Mouse (Mus musculus) cortical plate, adult 2 months (tissue): ENCODE results near the gene Olfr1427.

ENCODE experiments used
- CTCF ChIP-seq: fragments of 200-500 bp; IDR thresholded peaks from 2 replicates; pipeline ENCODE4 v1.5.1; 2011; ENCODE audit warnings: mild to moderate bottlenecking, control low read depth, low read length; ENCODE audit not compliant: insufficient read depth; ENCODE audit errors: extremely low read depth
- POLR2A ChIP-seq: fragments of 200-500 bp; IDR thresholded peaks from 2 replicates; pipeline ENCODE4 v1.6.1; 2011; ENCODE audit warnings: mild to moderate bottlenecking, low read length, control low read depth; ENCODE audit not compliant: insufficient read depth; ENCODE audit errors: extremely low read depth

- no peak for TF ChIP-seq CTCF
- TF ChIP-seq POLR2A = no peak
These were observed 42.3 kb upstream of the Olfr1427 start for GRCm38 (mm10) chr19:12145452-12145851.
